Mouse (Mus musculus): ENCODE data around the gene Spty2d1. TPM values are rescaled to one million over a fixed set of nuclear protein-coding genes. Genes with fewer than 3 reads are reported as not detected.
A peak's percentile ranks its signal among the peaks of the same experiment; 100 is the strongest.

The Spty2d1 gene
- total and polyA plus RNA-seq, 2 experiments from 2014 or later: 7.7 to 8.7 TPM

- H3K4me2 ChIP-seq (ENCODE audit: low read depth, low read length): no peak overlapping the region
- WGBS: 44% methylated on average over 5 of the region's 5 CpGs
- TF ChIP-seq CTCF (IDR thresholded peaks at IDR 0.05; ENCODE audit: low read depth): no peak
- TF ChIP-seq EP300 (IDR thresholded peaks at IDR 0.05; ENCODE audit: low read depth): no peak
Measured at GRCm38 (mm10) chr7:46986646-46987045, 21.6 kb downstream of the Spty2d1 start.

GRCm38 (mm10) chr7:46985718-46986505 lies 22.3 kb downstream of the Spty2d1 start:
- no peaks in the 10 kb centered on the region for H3K9me3 ChIP-seq (replicated peaks; ENCODE audit: control insufficient read depth, low read length)
- H3K36me3 ChIP-seq (replicated peaks; ENCODE audit: control insufficient read depth, insufficient read depth, low read length): 0 out of 2 replicates have a peak, but pooled peaks cover 3% of the 10 kb centered on the region
- TF ChIP-seq CTCF (IDR thresholded peaks at IDR 0.05; ENCODE audit: low read depth): no peak
- TF ChIP-seq EP300 (IDR thresholded peaks at IDR 0.05; ENCODE audit: low read depth): no peak
- WGBS: 55% methylated on average over 8 of the region's 8 CpGs
- no peak overlapping the region for H3K4me2 ChIP-seq (ENCODE audit: low read depth, low read length)
- no peak for ATAC-seq (ENCODE audit: insufficient read depth, low read depth)
- 0 out of 2 replicates have a peak, but pooled peaks cover 3% of the 10 kb centered on the region for H3K4me1 ChIP-seq (ENCODE audit: control insufficient read depth, insufficient read depth)
- DNase-seq (ENCODE audit: low spot score): no peak
- no peak overlapping the region for H3K4me3 ChIP-seq (ENCODE audit: low read depth, low read length)
- H3K27me3 ChIP-seq (ENCODE audit: control insufficient read depth, insufficient read depth, low read length): no peaks in the 10 kb centered on the region
- no peak overlapping the region for H3K9ac ChIP-seq (replicated peaks; ENCODE audit: low read depth, low read length)
- H3K27ac ChIP-seq (ENCODE audit: low read depth): no peak overlapping the region

More at GRCm38 (mm10) chr7:46986646-46987045, 21.6 kb downstream of the Spty2d1 start:
- H3K9ac ChIP-seq (replicated peaks; ENCODE audit: low read depth, low read length): no peak overlapping the region
- no peaks in the 10 kb centered on the region for H3K27me3 ChIP-seq (ENCODE audit: control insufficient read depth, insufficient read depth, low read length)
- DNase-seq (ENCODE audit: low spot score) (no peak), ATAC-seq (ENCODE audit: insufficient read depth, low read depth) (no peak)
- H3K4me3 ChIP-seq (ENCODE audit: low read depth, low read length): no peak overlapping the region
- H3K36me3 ChIP-seq (replicated peaks; ENCODE audit: control insufficient read depth, insufficient read depth, low read length): peaks cover 8% of the 10 kb centered on the region; the same call in 1 of the 2 replicates
- peak overlapping the region; percentile 15; the same call in 1 of the 2 replicates for H3K27ac ChIP-seq (ENCODE audit: low read depth)
- no peaks in the 10 kb centered on the region for H3K9me3 ChIP-seq (replicated peaks; ENCODE audit: control insufficient read depth, low read length)
- 0 out of 2 replicates have a peak, but pooled peaks cover 3% of the 10 kb centered on the region for H3K4me1 ChIP-seq (ENCODE audit: control insufficient read depth, insufficient read depth)

GRCm38 (mm10) chr7:46983280-46983679 lies 24.9 kb downstream of the Spty2d1 start, which contains the start of gene Gm9999:
Gene Gm9999 (plus strand): TSS chr7:46983580.
- Histone ChIP-seq H3K27ac (ENCODE audit: low read depth) (no peak within 1 kb of the TSS), H3K4me3 (ENCODE audit: low read depth, low read length) (no peak within 1 kb of the TSS), H3K9me3 (replicated peaks; ENCODE audit: control insufficient read depth, low read length) (no peaks in the 10 kb centered on the region), H3K9ac (replicated peaks; ENCODE audit: low read depth, low read length) (no peak within 1 kb of the TSS), H3K4me1 (ENCODE audit: control insufficient read depth, insufficient read depth) (0 out of 2 replicates have a peak, but pooled peaks cover 3% of the 10 kb centered on the region), H3K4me2 (ENCODE audit: low read depth, low read length) (no peak within 1 kb of the TSS), H3K27me3 (ENCODE audit: control insufficient read depth, insufficient read depth, low read length) (no peaks in the 10 kb centered on the region), H3K36me3 (replicated peaks; ENCODE audit: control insufficient read depth, insufficient read depth, low read length) (no peaks in the 10 kb centered on the region)
- TF ChIP-seq CTCF (IDR thresholded peaks at IDR 0.05; ENCODE audit: low read depth) (no peak), EP300 (IDR thresholded peaks at IDR 0.05; ENCODE audit: low read depth) (no peak)
- WGBS: 90% methylated on average over 3 of the region's 3 CpGs
- DNase-seq (ENCODE audit: low spot score) (no peak), ATAC-seq (ENCODE audit: insufficient read depth, low read depth) (no peak)

- Histone ChIP-seq H3K27ac (ENCODE audit: low read depth) (no peak overlapping the region), H3K4me3 (ENCODE audit: low read depth, low read length) (no peak overlapping the region), H3K9ac (replicated peaks; ENCODE audit: low read depth, low read length) (no peak overlapping the region), H3K27me3 (ENCODE audit: control insufficient read depth, insufficient read depth, low read length) (no peaks in the 10 kb centered on the region), H3K9me3 (replicated peaks; ENCODE audit: control insufficient read depth, low read length) (no peaks in the 10 kb centered on the region), H3K4me2 (ENCODE audit: low read depth, low read length) (no peak overlapping the region), H3K4me1 (ENCODE audit: control insufficient read depth, insufficient read depth) (no peaks in the 10 kb centered on the region), H3K36me3 (replicated peaks; ENCODE audit: control insufficient read depth, insufficient read depth, low read length) (no peaks in the 10 kb centered on the region)
- DNase-seq (ENCODE audit: low spot score) (no peak), ATAC-seq (ENCODE audit: insufficient read depth, low read depth) (no peak)
- TF ChIP-seq EP300 (IDR thresholded peaks at IDR 0.05; ENCODE audit: low read depth) (no peak), CTCF (IDR thresholded peaks at IDR 0.05; ENCODE audit: low read depth) (no peak)
- WGBS: 82% methylated on average over 11 of the region's 11 CpGs
Measured at GRCm38 (mm10) chr7:46975456-46975855, 32.8 kb downstream of the Spty2d1 start.

GRCm38 (mm10) chr7:46974648-46975047 lies 33.6 kb downstream of the Spty2d1 start:
- Histone ChIP-seq H3K4me2 (ENCODE audit: low read depth, low read length) (no peak overlapping the region), H3K27ac (ENCODE audit: low read depth) (no peak overlapping the region), H3K9ac (replicated peaks; ENCODE audit: low read depth, low read length) (no peak overlapping the region), H3K9me3 (replicated peaks; ENCODE audit: control insufficient read depth, low read length) (no peaks in the 10 kb centered on the region), H3K36me3 (replicated peaks; ENCODE audit: control insufficient read depth, insufficient read depth, low read length) (no peaks in the 10 kb centered on the region), H3K4me3 (ENCODE audit: low read depth, low read length) (no peak overlapping the region), H3K27me3 (ENCODE audit: control insufficient read depth, insufficient read depth, low read length) (no peaks in the 10 kb centered on the region), H3K4me1 (ENCODE audit: control insufficient read depth, insufficient read depth) (no peaks in the 10 kb centered on the region)
- DNase-seq (ENCODE audit: low spot score) (no peak), ATAC-seq (ENCODE audit: insufficient read depth, low read depth) (no peak)
- TF ChIP-seq CTCF (IDR thresholded peaks at IDR 0.05; ENCODE audit: low read depth): no peak
- no peak for TF ChIP-seq EP300 (IDR thresholded peaks at IDR 0.05; ENCODE audit: low read depth)
- WGBS: 88% methylated on average over 4 of the region's 4 CpGs
